8 mouse cellular contexts compared by ENCODE assay signal in genomic region chrX:7574087-7574884, GRCm38 (mm10). TPM values are rescaled to one million over a fixed set of nuclear protein-coding genes. Genes with fewer than 3 reads are reported as not detected.
DNase-seq lines count a peak whose midpoint lies in the region; ATAC-seq lines count a peak whose summit lies in the region.

TSS of gene Ppp1r3f (minus strand) at chrX:7574283.

- DNase-seq in MEL-GATA-1-ER (ENCODE audit: extremely low read depth, low read depth), result peak; percentile 99
- peak; percentile 91 for DNase-seq in cerebellum, adult 8-10 months
- DNase-seq in forelimb bud, embryonic 11.5 days (ENCODE audit: low read depth, low spot score), result peak; percentile 92
- DNase-seq in layer of hippocampus, adult 9-10 months (ENCODE audit: low spot score), result peak; percentile 96
- DNase-seq in ovary, postnatal 10 days (ENCODE audit: low spot score), result peak; percentile 65
- peak; percentile 88 to 95 for DNase-seq in thymus, postnatal 10 days (ENCODE audit: low spot score in 2 of 2)

- WGBS in lung, embryonic 16.5 days, result 18% methylated on average over 49 of the region's 65 CpGs

- H3K9me3 ChIP-seq in lung, embryonic 16.5 days (ENCODE audit: control insufficient read depth, low read length), result no peaks in the 10 kb centered on the region; the same call in 1 of the 2 replicates

- peak within 1 kb of the TSS; percentile 63 for H3K4me3 ChIP-seq in lung, embryonic 16.5 days (ENCODE audit: low read length)

- peak within 1 kb of the TSS; percentile 73 for H3K4me2 ChIP-seq in lung, embryonic 16.5 days (ENCODE audit: low read depth, low read length)

- H3K27ac ChIP-seq in lung, embryonic 16.5 days (ENCODE audit: low read length), result peak within 1 kb of the TSS; percentile 41; the same call in 1 of the 2 replicates

- peak; percentile 97 to 99 for ATAC-seq in hematopoietic stem cell, adult 5-6 weeks (replicated peaks in 1 of 2; ENCODE audit: insufficient read depth in 1 of 2, low FRiP score in 2 of 2, low TSS enrichment in 1 of 2, low read depth in 1 of 2, poor library complexity in 2 of 2, severe bottlenecking in 2 of 2)
- ATAC-seq in lung, embryonic 16.5 days (ENCODE audit: low read depth), result peak; percentile 98

- no peaks in the 10 kb centered on the region for H3K27me3 ChIP-seq in lung, embryonic 16.5 days (ENCODE audit: control insufficient read depth, insufficient read depth, low read depth, low read length)

- peak within 1 kb of the TSS; percentile 77 for H3K9ac ChIP-seq in lung, embryonic 16.5 days (ENCODE audit: low read length)

- H3K4me1 ChIP-seq in lung, embryonic 16.5 days (replicated peaks; ENCODE audit: control insufficient read depth, insufficient read depth, low read length), result peaks cover 11% of the 10 kb centered on the region

- no peaks in the 10 kb centered on the region for H3K36me3 ChIP-seq in lung, embryonic 16.5 days (ENCODE audit: control insufficient read depth, insufficient read depth, low read length)

RNA-seq across cellular contexts. Expression of gene Ppp1r3f, which starts in this region (rescaled TPM):
- total RNA-seq in hematopoietic stem cell, adult 5-6 weeks (2017), result 0.99 and 1.9 TPM in 2 replicates
- polyA plus RNA-seq in lung, embryonic 16.5 days (2015; fragmentation: Nextera tagmentation; extraction: Ambion mirVana), result 1.4 and 1.5 TPM in 2 replicates

Comparison
In these comparisons a context has a peak if more than half of its experiments do, and no peak if none do; other contexts are left out.
1. Peak in every context shown above with its lines: DNase-seq, ATAC-seq, H3K4me3 ChIP-seq and H3K27ac ChIP-seq.